Comparison of ENCODE assay signal across 18 mouse cellular contexts in genomic region chr15:87349533-87350247, GRCm38 (mm10).
DNase-seq lines count a peak whose midpoint lies in the region; ATAC-seq lines count a peak whose summit lies in the region.
"Had no signal": no experiment of that assay in that cellular context is flagged by ENCODE, and none has a peak within 500 bp of the region (broad histone marks: within the 10 kb centered on the region; RNA-seq: fewer than 3 reads in every experiment).

No protein-coding gene starts in this region.

- WGBS in midbrain, embryonic 15.5 days: 34% methylated on average over 11 of the region's 11 CpGs
- WGBS in intestine, embryonic 15.5 days: 62% methylated on average over 11 of the region's 11 CpGs

- no peaks in the 10 kb centered on the region for H3K36me3 ChIP-seq in midbrain, embryonic 15.5 days (replicated peaks)
- H3K36me3 ChIP-seq in intestine, embryonic 15.5 days: no peaks in the 10 kb centered on the region
- H3K36me3 ChIP-seq: heart, embryonic 13.5 days; liver, embryonic 15.5 days had no signal

- H3K9ac ChIP-seq in midbrain, embryonic 15.5 days: no peak overlapping the region
- no peak overlapping the region for H3K9ac ChIP-seq in intestine, embryonic 15.5 days
- H3K9ac ChIP-seq: heart, embryonic 13.5 days; liver, embryonic 15.5 days had no signal

- peak overlapping the region; percentile 42 for H3K27ac ChIP-seq in midbrain, embryonic 15.5 days
- H3K27ac ChIP-seq in intestine, embryonic 15.5 days: no peak overlapping the region
- H3K27ac ChIP-seq: heart, embryonic 13.5 days; liver, embryonic 15.5 days; macrophage had no signal

- H3K4me3 ChIP-seq in midbrain, embryonic 15.5 days: no peak overlapping the region
- no peak overlapping the region for H3K4me3 ChIP-seq in intestine, embryonic 15.5 days (replicated peaks)
- H3K4me3 ChIP-seq: heart, embryonic 13.5 days; liver, embryonic 15.5 days had no signal

- no peaks in the 10 kb centered on the region for H3K27me3 ChIP-seq in midbrain, embryonic 15.5 days (replicated peaks)
- no peaks in the 10 kb centered on the region for H3K27me3 ChIP-seq in intestine, embryonic 15.5 days (replicated peaks)
- H3K27me3 ChIP-seq: heart, embryonic 13.5 days; liver, embryonic 15.5 days had no signal

- no peaks in the 10 kb centered on the region for H3K9me3 ChIP-seq in midbrain, embryonic 15.5 days
- H3K9me3 ChIP-seq in intestine, embryonic 15.5 days: no peaks in the 10 kb centered on the region
- H3K9me3 ChIP-seq: liver, embryonic 15.5 days had no signal

- ATAC-seq in midbrain, embryonic 15.5 days (replicated peaks): peak; percentile 75; the same call in 1 of the 2 replicates
- ATAC-seq in intestine, embryonic 15.5 days: no peak
- ATAC-seq: CD4-positive, CD25-positive, alpha-beta regulatory T cell, adult 4 months; intestine, embryonic 16.5 days had no signal

- H3K4me2 ChIP-seq in midbrain, embryonic 15.5 days: no peak overlapping the region
- H3K4me2 ChIP-seq in intestine, embryonic 15.5 days (replicated peaks): no peak overlapping the region
- H3K4me2 ChIP-seq: heart, embryonic 13.5 days; liver, embryonic 15.5 days had no signal

- peaks cover 7% of the 10 kb centered on the region; the same call in 1 of the 2 replicates for H3K4me1 ChIP-seq in midbrain, embryonic 15.5 days
- H3K4me1 ChIP-seq in intestine, embryonic 15.5 days (replicated peaks): no peaks in the 10 kb centered on the region
- H3K4me1 ChIP-seq: heart, embryonic 13.5 days; liver, embryonic 15.5 days had no signal

- peak; percentile 55 to 64 for DNase-seq in layer of hippocampus, postnatal 10 days (ENCODE audit: low spot score in 2 of 2)
- DNase-seq in layer of hippocampus, postnatal 36 days: no peak
- peak; percentile 46 for DNase-seq in cerebellum, adult 11 months
- peak; percentile 64 to 67 for DNase-seq in cerebellum, postnatal 36 days
- no peak for DNase-seq in ovary, postnatal 10 days (ENCODE audit: low spot score)
- no peak for DNase-seq in urinary bladder, postnatal 10 days (ENCODE audit: low spot score)
- DNase-seq: adrenal gland, adult 2 months; gastrocnemius, postnatal 10 days; kidney, postnatal 14 days; right cerebral cortex, adult 18-20 months; thymus, postnatal 25 days had no signal

Comparison
In these comparisons a context has a peak if more than half of its experiments do, and no peak if none do; other contexts are left out.
1. DNase-seq: peak in layer of hippocampus, postnatal 10 days (2 of 2), cerebellum, adult 11 months (single experiment) and cerebellum, postnatal 36 days (2 of 2); none in layer of hippocampus, postnatal 36 days (0 of 2), ovary, postnatal 10 days (single experiment) and urinary bladder, postnatal 10 days (single experiment).